Mouse (Mus musculus) kidney, adult 2 months (tissue): ENCODE results near the gene Prkch. TPM values are rescaled to one million over a fixed set of nuclear protein-coding genes. Genes with fewer than 3 reads are reported as not detected.

Source experiments
- DNase-seq: peaks from one replicate; pipeline ENCODE4 v3.0.0; 2021
- H3K27ac ChIP-seq: fragments of 200-500 bp; 2 replicates; pipeline ENCODE4 v1.5.1; 2012; ENCODE audit warnings: low read depth, low read length, control low read depth, inconsistent platforms; ENCODE audit not compliant: insufficient read depth
- H3K27me3 ChIP-seq: fragments of 200-500 bp; replicated peaks from 2 replicates; pipeline ENCODE4 v1.6.1; 2012; ENCODE audit warnings: mild to moderate bottlenecking, moderate library complexity, low read length, inconsistent platforms; ENCODE audit not compliant: control insufficient read depth, insufficient read depth
- H3K36me3 ChIP-seq: fragments of 200-500 bp; 2 replicates; pipeline ENCODE4 v1.6.1; 2012; ENCODE audit warnings: mild to moderate bottlenecking, moderate library complexity, low read length, inconsistent platforms; ENCODE audit not compliant: control insufficient read depth, insufficient read depth
- H3K4me1 ChIP-seq: fragments of 200-500 bp; 2 replicates; pipeline ENCODE4 v1.6.1; 2011; ENCODE audit warnings: low read length; ENCODE audit not compliant: control insufficient read depth, insufficient read depth
- H3K4me3 ChIP-seq: fragments of 200-500 bp; 2 replicates; pipeline ENCODE4 v1.5.1; 2011; ENCODE audit warnings: mild to moderate bottlenecking, low read depth, low read length, control low read depth; ENCODE audit not compliant: insufficient read depth
- CTCF ChIP-seq: fragments of 200-500 bp; conservative IDR thresholded peaks from 2 replicates; pipeline ENCODE4 v1.5.1; 2011; ENCODE audit warnings: low read depth, mild to moderate bottlenecking, control low read depth, low read length, moderate library complexity, mixed read lengths; ENCODE audit not compliant: insufficient read depth, insufficient read length
- POLR2A ChIP-seq: fragments of 200-500 bp; IDR thresholded peaks from one replicate; pipeline ENCODE4 v1.6.1; 2011; ENCODE audit warnings: low read depth, low read length, control low read depth
- WGBS: fragments of 180-500 bp; shearing (Covaris S2); methylation state at CpG from one replicate; pipeline ENCODE4 v1.1.7; 2018; 5-methylcytosine and 5-hydroxymethylcytosine counted together
- polyA plus RNA-seq: library from polyadenylated mRNA; depleted of rRNA; stranded (reverse); fragments of >200 nt; gene quantifications from 2 replicates; pipeline ENCODE4 v1.2.3, GENCODE M21; 2012; rRNA removed

The Prkch gene
- polyA plus RNA-seq, 1 experiment = 9.5 TPM

DNA sequence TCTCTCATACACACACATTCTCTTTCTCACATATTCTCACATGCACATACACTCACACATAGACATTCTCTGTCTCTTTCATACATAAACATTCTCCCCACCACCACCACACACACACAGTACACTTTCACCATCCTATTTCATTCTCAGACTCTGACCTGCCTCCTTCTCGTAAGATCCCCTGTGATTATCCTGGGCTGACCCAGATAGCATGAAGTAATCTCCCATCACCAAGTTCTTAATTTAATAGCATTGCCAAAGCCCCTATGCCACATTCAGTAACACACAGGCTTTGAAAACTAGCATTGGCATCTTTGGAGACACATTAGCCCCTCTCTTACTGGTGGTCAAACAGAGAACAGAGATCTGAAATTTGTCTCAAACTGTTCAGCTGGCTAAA lies 232.3 kb downstream of the Prkch start:
- no peak overlapping the region for H3K4me3 ChIP-seq
- no peak for DNase-seq
- peaks cover 11% of the 10 kb centered on the region; the same call in 1 of the 2 replicates for H3K4me1 ChIP-seq
- WGBS = 93% methylated on average over 1 of the region's 1 CpGs
- H3K36me3 ChIP-seq = no peaks in the 10 kb centered on the region
- H3K27me3 ChIP-seq = no peaks in the 10 kb centered on the region
- TF ChIP-seq CTCF = no peak
- TF ChIP-seq POLR2A = no peak
- no peak overlapping the region for H3K27ac ChIP-seq

DNA sequence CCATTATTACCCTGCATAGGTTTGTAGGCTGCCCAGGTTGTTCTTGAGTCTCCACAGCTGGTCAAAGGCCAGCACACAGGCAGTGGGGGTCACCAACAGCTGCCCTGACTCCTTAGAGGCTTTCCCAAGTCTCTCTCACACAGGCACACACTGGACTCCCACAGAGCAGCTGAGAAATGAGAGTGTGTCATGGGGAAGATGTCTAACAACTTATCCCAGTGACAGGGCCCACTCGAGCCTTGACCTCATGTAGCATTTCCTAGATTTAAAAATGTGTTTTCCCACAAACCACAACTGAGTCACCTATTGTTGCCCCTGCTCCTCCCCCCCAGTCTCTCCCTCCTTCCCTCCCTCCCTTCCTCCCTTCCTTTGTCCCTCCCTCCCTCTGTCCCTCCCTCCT lies 234.2 kb downstream of the Prkch start:
- no peak overlapping the region for H3K4me3 ChIP-seq
- DNase-seq = no peak
- TF ChIP-seq POLR2A (no peak), CTCF (no peak)
- no peaks in the 10 kb centered on the region for H3K36me3 ChIP-seq
- WGBS = 50% methylated on average over 1 of the region's 1 CpGs
- H3K4me1 ChIP-seq = no peaks in the 10 kb centered on the region
- H3K27ac ChIP-seq = no peak overlapping the region
- no peaks in the 10 kb centered on the region for H3K27me3 ChIP-seq

- Histone ChIP-seq H3K4me3 (no peak overlapping the region), H3K27me3 (no peaks in the 10 kb centered on the region), H3K4me1 (no peaks in the 10 kb centered on the region), H3K36me3 (no peaks in the 10 kb centered on the region), H3K27ac (no peak overlapping the region)
- TF ChIP-seq POLR2A = no peak
- TF ChIP-seq CTCF = no peak
- WGBS = 56% methylated on average over 4 of the region's 4 CpGs
- no peak for DNase-seq
Observed at GRCm38 (mm10) chr12:73821176-73821575, 236.6 kb downstream of the Prkch start.

DNA sequence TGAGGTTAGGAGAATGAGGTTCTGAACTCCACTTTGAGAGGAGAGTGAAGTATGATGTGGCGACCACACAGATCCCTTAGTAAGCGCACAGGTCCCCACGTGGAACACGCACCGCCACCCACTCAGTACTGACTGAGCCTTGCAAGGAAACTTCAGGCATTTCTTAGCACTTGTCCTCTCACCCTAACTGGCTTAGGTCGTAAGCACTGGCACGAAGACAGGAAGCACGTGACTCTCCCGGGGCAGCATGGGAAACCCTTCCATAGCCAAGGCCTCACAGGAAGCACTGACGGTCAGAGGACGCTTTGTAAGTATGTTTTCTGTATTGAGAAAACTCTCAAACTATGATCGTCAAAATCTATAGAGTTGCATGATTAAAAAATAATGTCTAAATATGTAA lies 237.7 kb downstream of the Prkch start:
- 82% methylated on average over 12 of the region's 12 CpGs for WGBS
- H3K27ac ChIP-seq = no peak overlapping the region

DNA sequence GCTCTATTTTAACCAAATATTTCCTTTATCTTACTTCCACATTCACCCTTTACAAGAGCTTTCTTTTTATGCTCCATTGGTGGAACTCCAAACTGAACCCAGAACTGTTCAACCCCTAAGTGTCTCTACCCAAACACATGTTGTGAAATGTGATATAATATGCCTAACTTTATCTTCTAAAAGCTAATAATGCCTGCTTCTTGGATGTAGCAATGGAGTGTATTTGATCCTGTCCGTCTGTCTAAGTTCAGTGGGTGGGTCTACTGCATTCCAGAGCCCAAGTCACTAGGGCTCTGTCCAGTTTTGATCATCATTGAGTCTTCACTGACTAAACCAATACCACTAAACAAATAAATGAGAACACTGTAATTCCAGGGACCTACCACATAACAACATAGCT lies 240.2 kb downstream of the Prkch start:
- WGBS = 91% methylated on average over 1 of the region's 1 CpGs

More for the DNA sequence above, 237.7 kb downstream of the Prkch start:
- Histone ChIP-seq H3K4me1 (no peaks in the 10 kb centered on the region), H3K4me3 (no peak overlapping the region), H3K27me3 (no peaks in the 10 kb centered on the region), H3K36me3 (no peaks in the 10 kb centered on the region)
- DNase-seq = no peak
- no peak for TF ChIP-seq CTCF
- TF ChIP-seq POLR2A = no peak

More for the DNA sequence above, 240.2 kb downstream of the Prkch start:
- Histone ChIP-seq H3K27me3 (no peaks in the 10 kb centered on the region), H3K4me3 (no peak overlapping the region), H3K27ac (no peak overlapping the region), H3K36me3 (no peaks in the 10 kb centered on the region), H3K4me1 (no peaks in the 10 kb centered on the region)
- TF ChIP-seq CTCF = no peak
- TF ChIP-seq POLR2A = no peak
- no peak for DNase-seq

Other genes with a start within 250 kb of the Prkch start
- gene Tmem30b, start 38.4 kb upstream of the Prkch start, polyA plus RNA-seq = 16.5 and 22.3 TPM in 2 replicates